Mouse (Mus musculus): ENCODE results near the gene Nfkb1.

DNA sequence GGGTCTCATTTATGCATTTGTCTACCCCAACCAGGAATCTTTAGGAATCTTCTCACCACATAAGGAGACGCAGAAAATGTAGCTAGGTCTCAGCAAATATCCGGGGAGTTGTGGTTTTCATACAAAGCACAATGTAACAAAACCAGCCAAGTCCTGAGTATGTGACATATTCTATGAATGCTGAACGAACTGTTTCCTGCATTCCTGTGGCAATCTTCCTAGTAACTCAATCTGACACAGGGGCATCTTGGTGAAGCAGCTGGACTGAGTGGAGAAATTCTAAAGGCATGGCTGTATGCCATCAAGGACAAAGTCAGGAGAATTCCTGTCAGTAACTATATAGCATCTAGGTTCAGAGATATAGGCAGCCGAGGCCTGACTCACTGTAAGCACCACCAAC is 20.5 kb downstream of the Nfkb1 start:
- TF ChIP-seq EP300 (IDR thresholded peaks at IDR 0.05; ENCODE audit: insufficient read depth, low read depth, low read length) (no peak), CTCF (IDR thresholded peaks at IDR 0.05; ENCODE audit: low read depth, low read length) (no peak), POLR2A (IDR thresholded peaks at IDR 0.05; ENCODE audit: insufficient read depth, low read length) (no peak)
